Mouse (Mus musculus) liver, embryonic 14.5 days (tissue): Measurements from ENCODE around the gene Cdc42ep2.
A peak's percentile ranks its signal among the peaks of the same experiment; 100 is the strongest.

ENCODE experiments used
- CTCF ChIP-seq: IDR thresholded peaks from 2 replicates; pipeline ENCODE4 v1.5.1; 2016; ENCODE audit warnings: antibody characterized with exemption, low read depth, control low read depth
- EP300 ChIP-seq: IDR thresholded peaks from 2 replicates; pipeline ENCODE4 v1.6.1; 2016; ENCODE audit warnings: antibody characterized with exemption, low read depth

- TF ChIP-seq EP300 = no peak
- peak; percentile 57 for TF ChIP-seq CTCF
Measured at GRCm38 (mm10) chr19:5962651-5963050, 38.0 kb upstream of the Cdc42ep2 start.
